Mouse (Mus musculus): ENCODE results near the gene Rcor3.

Gene Rcor3

DNA sequence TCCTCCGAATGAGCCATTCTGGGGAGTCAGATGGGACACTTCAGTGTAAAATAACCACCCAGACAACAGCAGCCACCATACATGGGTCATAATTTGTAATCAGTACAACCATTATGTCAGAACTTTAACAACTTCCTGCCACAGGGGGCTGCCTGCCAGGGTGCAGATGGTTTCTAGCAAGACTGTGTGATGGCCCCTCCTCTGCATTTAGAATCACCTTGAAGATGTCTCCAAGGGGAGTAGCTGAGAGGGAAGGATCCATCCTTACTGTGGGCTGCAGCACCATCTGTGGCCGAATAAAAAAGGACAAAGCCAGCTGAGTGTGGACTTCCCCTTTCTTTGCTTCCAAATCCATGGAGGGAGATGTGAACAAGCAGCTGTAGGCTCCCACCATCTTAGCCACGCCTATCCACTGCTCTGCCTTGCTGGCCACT lies 67.2 kb downstream of the Rcor3 start:
- no peak for DNase-seq (ENCODE audit: low read depth)

DNA sequence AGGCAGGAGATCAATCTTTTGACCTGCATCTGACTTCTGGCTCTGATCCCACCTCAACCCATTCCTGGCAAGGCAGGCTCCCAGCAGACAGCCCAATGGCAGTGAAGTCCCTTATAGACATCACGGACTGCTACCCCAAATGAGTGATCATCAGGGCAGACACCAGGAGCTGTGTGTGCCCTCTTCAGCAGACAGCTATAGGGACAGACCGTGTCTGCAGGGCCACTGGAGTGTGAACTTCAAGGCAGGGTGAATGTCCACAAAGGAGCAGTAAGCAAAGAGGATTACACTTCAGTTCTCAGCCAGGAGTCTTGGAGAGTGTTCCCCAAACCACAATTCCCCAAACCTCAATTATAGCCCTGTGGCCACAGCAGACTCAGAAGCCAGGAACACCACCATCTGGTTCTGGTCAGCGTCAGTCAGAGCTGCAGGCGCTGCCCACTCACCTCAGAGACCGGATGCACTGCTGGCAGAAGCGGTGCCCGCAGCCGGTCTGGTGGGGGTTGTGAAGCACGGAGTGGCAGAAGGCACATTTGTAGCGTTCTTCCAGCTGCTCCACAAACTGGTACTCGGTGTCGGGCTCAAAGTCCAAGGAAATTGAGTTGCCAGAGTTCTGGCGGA lies 67.8 kb downstream of the Rcor3 start:
- DNase-seq (ENCODE audit: low read depth) = no peak

DNA sequence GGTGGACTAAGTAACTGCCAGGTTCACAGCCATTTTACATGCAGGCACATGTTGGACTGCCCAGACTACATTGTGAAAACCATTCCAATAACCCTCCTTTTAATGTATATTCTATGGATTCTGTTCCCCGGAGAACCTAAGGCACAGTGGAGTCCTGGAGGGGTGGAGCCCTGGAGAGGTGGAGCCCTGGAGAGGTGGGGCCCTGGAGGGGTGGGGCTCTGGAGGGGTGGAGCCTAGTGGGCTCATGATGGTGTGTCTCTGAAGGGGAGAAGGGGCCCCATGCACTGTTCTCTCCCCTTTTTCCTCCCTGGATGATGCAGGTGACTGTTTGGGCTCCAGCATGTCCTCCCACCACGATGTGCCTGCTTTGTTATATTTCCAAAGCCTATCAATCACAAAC lies 69.7 kb downstream of the Rcor3 start:
- no peak for DNase-seq (ENCODE audit: low read depth)

DNA sequence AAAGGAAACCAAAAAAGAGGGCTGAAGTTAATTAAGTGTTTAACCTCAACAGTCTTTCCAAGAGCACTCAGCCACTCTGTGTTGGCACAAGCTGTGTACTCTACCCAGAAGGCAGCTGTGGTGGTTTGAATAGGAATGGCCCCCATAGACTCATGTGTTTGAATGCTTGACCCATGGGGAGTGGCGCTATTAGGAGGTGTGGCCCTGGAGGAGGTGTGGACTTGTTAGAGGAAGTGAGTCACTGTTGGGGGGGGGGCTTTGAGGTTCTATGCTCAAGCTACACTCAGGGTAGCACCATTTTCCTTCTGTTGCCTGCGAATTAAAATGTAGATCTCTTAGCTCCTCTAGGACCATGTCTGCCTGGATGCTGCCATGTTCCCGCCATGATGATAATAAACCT lies 70.9 kb downstream of the Rcor3 start:
- no peak for DNase-seq (ENCODE audit: low read depth)

DNA sequence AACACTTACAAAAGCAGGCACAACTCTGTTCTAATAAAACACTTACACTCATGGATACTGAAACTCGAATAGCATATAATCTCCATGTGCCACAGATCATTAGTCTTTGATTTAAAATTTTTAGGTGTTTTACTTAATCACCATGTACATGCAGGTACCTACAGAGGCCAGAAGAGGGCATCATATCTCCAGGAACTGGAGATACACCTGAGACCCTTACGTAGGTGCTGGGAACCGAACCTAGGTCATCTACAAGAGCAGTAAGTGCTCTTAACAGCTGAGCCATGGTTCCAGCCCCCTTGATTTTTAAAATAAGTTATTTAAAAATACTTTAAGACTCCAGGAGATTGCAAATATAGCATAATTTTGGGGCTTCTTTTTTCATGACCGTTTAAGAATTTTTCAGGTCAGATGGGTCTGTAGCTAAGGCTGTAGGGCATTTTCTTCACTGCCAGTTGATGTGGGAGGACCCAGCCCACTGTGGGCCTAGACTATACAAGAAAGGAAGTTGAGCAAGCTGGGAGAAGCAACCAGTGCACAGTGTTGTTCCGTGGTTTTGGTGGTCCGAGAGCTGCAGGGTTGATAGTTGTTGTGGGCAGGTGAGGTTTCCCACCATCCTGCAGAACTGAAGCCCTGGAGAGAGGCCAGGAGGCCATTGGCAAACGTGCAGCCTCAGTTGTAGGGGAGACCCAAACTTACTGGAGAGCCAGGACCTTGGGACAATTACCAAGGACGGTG lies 74.5 kb downstream of the Rcor3 start:
- peak; percentile 37 for DNase-seq (ENCODE audit: low read depth)

DNA sequence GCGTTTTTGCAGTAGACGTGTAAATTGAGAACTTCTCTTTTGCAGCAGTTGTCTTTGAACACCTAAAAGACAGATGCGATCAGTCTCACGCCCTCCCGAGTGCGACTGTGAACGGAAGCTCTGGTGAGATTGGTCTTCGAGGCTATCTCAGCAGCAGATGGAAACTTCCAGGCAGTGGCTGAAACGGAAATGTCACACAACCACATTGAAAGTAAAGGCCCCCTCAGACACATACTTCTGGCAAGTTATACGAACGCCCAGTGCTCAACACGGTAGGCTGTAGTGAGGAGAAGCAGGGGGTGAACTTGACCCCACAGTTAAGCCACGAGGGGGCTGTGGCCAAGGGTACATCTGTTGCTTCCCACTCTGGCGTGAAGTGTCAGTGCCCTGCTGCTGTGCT lies 75.2 kb downstream of the Rcor3 start:
- DNase-seq (ENCODE audit: low read depth) = no peak

DNA sequence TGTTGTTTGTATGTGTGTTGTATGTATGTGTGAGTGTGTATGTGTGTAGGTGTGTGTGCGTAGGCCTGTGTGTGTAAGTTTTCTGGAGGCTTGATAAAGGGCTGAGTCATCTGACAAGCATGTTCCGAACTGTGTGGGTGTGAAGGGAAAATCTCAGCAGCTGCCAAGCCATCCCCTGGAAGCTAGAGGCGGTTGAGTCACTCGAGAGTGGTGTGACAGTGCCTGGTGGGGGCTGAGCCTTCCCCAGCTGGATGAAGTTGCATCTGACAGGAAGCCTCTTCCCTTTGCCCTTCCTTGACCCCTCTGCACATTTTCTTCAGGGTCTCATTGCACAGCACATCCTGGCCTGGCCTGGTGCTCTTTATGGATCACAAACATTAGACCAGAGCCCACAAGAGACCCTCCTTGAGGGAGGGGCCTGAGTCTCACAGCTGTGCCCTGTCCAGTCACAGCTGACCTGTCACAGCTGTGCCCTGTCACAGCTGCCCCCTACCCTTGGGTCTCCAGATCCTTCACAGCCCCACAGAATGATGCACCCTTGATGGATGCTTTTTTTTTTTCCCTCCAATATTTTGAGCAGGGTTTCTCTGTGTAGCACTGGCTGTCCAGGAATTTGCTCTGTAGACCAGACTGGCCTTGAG lies 76.1 kb downstream of the Rcor3 start:
- DNase-seq (ENCODE audit: low read depth) = no peak

DNA sequence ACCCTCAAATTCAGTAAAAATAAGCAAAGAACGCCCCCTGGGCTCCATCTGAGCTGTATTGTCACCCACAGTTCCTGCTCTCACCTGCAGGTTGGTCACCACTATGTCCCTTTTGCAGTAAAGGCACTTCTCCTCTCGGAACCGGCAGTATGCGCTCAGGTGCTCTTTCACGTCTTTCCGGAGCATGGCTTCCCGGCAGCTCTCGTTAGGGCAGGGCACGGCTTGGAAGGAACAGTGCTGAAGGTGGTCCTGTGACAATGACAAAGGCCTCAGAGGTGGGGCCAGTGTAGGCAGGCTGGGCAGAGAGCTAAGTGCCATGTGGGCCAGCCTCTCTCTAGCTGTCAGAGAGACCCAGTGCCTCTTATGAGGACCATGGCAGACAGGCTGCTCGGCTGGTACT lies 79.0 kb downstream of the Rcor3 start:
- DNase-seq (ENCODE audit: low read depth) = no peak

DNA sequence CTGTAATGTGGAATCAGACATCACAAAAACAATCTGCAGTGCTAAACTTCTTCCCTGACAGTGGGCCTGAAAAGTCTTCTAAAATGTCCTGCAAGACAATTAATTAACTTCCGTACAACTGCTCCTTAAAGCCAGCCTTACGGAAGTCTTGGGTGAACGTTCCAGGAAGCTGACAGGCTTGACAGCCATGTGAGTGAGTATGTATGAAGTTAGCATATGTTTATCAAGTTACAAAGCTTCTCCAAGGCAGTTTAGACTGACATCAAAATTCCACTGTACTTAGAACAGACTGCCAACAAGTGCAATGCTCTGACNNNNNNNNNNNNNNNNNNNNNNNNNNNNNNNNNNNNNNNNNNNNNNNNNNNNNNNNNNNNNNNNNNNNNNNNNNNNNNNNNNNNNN lies 84.1 kb downstream of the Rcor3 start:
- DNase-seq (ENCODE audit: low read depth) = no peak

DNA sequence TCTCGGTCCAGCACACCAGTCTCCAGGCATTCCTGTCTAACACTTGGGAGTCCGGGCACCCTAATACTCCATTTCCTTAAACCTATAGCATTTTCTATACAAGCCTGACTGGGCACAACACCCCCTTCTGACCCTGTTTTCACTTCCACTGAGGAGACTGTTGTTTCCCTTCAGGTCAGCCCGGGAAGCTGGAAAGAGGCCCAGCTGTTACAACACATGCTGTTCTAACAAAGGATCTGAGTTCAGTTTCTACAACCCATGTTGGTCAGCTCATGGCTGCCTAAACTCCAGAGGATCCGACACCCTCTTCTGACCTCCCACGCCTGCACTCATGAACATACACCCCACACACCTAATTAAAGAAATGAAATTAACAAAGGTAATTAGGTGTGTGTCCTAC lies 84.9 kb downstream of the Rcor3 start:
- no peak for DNase-seq (ENCODE audit: low read depth)

DNA sequence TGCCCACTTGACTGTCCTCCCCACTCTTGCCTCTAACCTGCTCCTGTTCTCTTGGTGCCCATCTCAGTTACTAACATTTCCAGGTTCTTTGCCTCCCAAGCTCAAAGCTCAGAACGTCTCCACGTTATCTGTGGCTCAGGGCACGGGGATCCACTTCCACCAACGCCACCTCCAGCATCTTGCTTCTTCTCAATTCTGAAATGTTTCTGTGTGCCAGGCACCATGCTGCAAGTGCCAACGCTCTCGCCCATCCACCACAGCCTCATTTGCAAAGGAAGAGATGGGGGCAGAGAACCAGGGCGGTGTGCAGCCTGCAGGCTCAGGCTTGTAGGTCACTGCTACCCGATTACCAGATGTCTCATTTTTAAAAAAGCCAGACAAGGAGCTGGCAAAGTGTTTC lies 85.4 kb downstream of the Rcor3 start:
- no peak for DNase-seq (ENCODE audit: low read depth)
